Mouse (Mus musculus) heart, adult 2 months (tissue): ENCODE data around the gene Med21. TPM values are rescaled to one million over a fixed set of nuclear protein-coding genes. Genes with fewer than 3 reads are reported as not detected.

Source experiments
- DNase-seq, 2 experiments: peaks; one replicate each; pipeline ENCODE4 v3.0.0; 2021
- H3K27ac ChIP-seq: fragments of 200-600 bp; 2 replicates; pipeline ENCODE4 v1.8.1; 2022
- H3K27me3 ChIP-seq: fragments of 200-500 bp; 2 replicates; pipeline ENCODE4 v1.6.1; 2012; ENCODE audit warnings: mild to moderate bottlenecking, low read length, inconsistent platforms, mixed read lengths; ENCODE audit not compliant: control insufficient read depth, insufficient read depth
- H3K36me3 ChIP-seq: fragments of 200-500 bp; 2 replicates; pipeline ENCODE4 v1.6.1; 2012; ENCODE audit warnings: low read length, inconsistent platforms; ENCODE audit not compliant: control insufficient read depth, insufficient read depth
- H3K4me1 ChIP-seq: fragments of 200-500 bp; 2 replicates; pipeline ENCODE4 v1.6.1; 2011; ENCODE audit warnings: low read length; ENCODE audit not compliant: control insufficient read depth, insufficient read depth
- H3K4me3 ChIP-seq: fragments of 200-600 bp; 2 replicates; pipeline ENCODE4 v1.8.1; 2022
- H3K79me2 ChIP-seq: fragments of 200-500 bp; replicated peaks from 2 replicates; pipeline ENCODE4 v1.6.1; 2012; ENCODE audit warnings: mild to moderate bottlenecking, inconsistent platforms, low read length, moderate library complexity, mixed read lengths; ENCODE audit not compliant: control insufficient read depth, insufficient read depth
- H3K9ac ChIP-seq: fragments of 200-500 bp; 2 replicates; pipeline ENCODE4 v1.6.1; 2012; ENCODE audit warnings: low read depth, mild to moderate bottlenecking, control low read depth, inconsistent platforms, low read length, mixed read lengths
- CTCF ChIP-seq: fragments of 200-600 bp; IDR thresholded peaks from 2 replicates; pipeline ENCODE4 v1.8.1; 2022; ENCODE audit warnings: antibody characterized with exemption, mild to moderate bottlenecking, moderate library complexity
- EP300 ChIP-seq: fragments of 200-500 bp; IDR thresholded peaks from 2 replicates; pipeline ENCODE4 v1.6.1; 2011; ENCODE audit warnings: low read depth, low read length, control low read depth; ENCODE audit not compliant: insufficient read depth
- POLR2A ChIP-seq: fragments of 200-500 bp; IDR thresholded peaks from 2 replicates; pipeline ENCODE4 v1.6.1; 2011; ENCODE audit warnings: mild to moderate bottlenecking, low read depth, low read length, control low read depth; ENCODE audit not compliant: insufficient read depth
- WGBS: fragments of 180-500 bp; shearing (Covaris S2); methylation state at CpG from one replicate; pipeline ENCODE4 v1.1.7; 2018; 5-methylcytosine and 5-hydroxymethylcytosine counted together
- intact Hi-C: fragments of 180-260 bp; cut with DNase I; formaldehyde crosslinking; loops from one replicate; pipeline ENCODE4 v1.15.1; 2025
- long read RNA-seq: library from polyadenylated mRNA; stranded (forward); transcript quantifications from one replicate; pipeline ENCODE4 v2.0.0, GENCODE M21; 2021
- polyA plus RNA-seq: library from polyadenylated mRNA; depleted of rRNA; stranded (reverse); fragments of >200 nt; gene quantifications from 2 replicates; pipeline ENCODE4 v1.2.3, GENCODE M21; 2012; rRNA removed
- total RNA-seq, 2 experiments: library from RNA; stranded (reverse); gene quantifications; 2 replicates each; pipeline ENCODE4 v1.2.3; 2021

The Med21 gene
- total RNA-seq: 10 to 100 TPM; 43.0 to 50.5 TPM
- polyA plus RNA-seq: 39.4 and 77.7 TPM in 2 replicates
- long read RNA-seq, transcript Med21-201 (4 exons, 814 nt): major isoform, 26 of 28 reads
- long read RNA-seq, partial matches to known transcripts: 0 of 28 reads
- long read RNA-seq, other reads (novel, unspliced or antisense): 2 of 28 reads

- peak within 1 kb of the TSS; percentile 93 for H3K27ac ChIP-seq
- no peaks in the 10 kb centered on the region for H3K27me3 ChIP-seq
- WGBS: under 1% methylated on average over 60 of the region's 60 CpGs
- peak; percentile 97 to 98 for DNase-seq
- intact Hi-C loops: loop anchor here (2.0 to 5.0 kb wide), 2 partner anchors 66 to 80 kb away; partner anchors contain the start of genes Fgfr1op2, Ints13 and Stk38l
- peak within 1 kb of the TSS; percentile 83 for H3K9ac ChIP-seq
- TF ChIP-seq CTCF (peak; percentile 41), POLR2A (peak; percentile 99), EP300 (peak; percentile 78; the same call in 1 of the 2 replicates)
- peak within 1 kb of the TSS; percentile 87 for H3K4me3 ChIP-seq
- peaks cover 3% of the 10 kb centered on the region for H3K4me1 ChIP-seq
- H3K79me2 ChIP-seq: no peaks in the 10 kb centered on the region
- no peaks in the 10 kb centered on the region; the same call in 1 of the 2 replicates for H3K36me3 ChIP-seq
These were observed at the start of gene Med21, which contains the start of gene Tm7sf3 for GRCm38 (mm10) chr6:146642276-146643183. Med21 (plus strand) TSS chr6:146642547. Tm7sf3 (minus strand) TSS chr6:146642824.

GRCm38 (mm10) chr6:146602601-146603000 lies 39.7 kb upstream of the Med21 start:
- DNase-seq: no peak
- no peak for TF ChIP-seq EP300
- TF ChIP-seq CTCF: no peak
- TF ChIP-seq POLR2A: no peak
- H3K27me3 ChIP-seq: no peaks in the 10 kb centered on the region
- H3K36me3 ChIP-seq: no peaks in the 10 kb centered on the region
- intact Hi-C loops: no loop called here
- H3K4me1 ChIP-seq: no peaks in the 10 kb centered on the region
- H3K9ac ChIP-seq: no peak overlapping the region
- H3K27ac ChIP-seq: no peak overlapping the region
- H3K79me2 ChIP-seq: no peaks in the 10 kb centered on the region
- 82% methylated on average over 4 of the region's 4 CpGs for WGBS
- H3K4me3 ChIP-seq: no peak overlapping the region

GRCm38 (mm10) chr6:146603651-146604050 lies 38.7 kb upstream of the Med21 start:
- Histone ChIP-seq H3K36me3 (no peaks in the 10 kb centered on the region), H3K79me2 (no peaks in the 10 kb centered on the region), H3K4me3 (no peak overlapping the region), H3K27me3 (no peaks in the 10 kb centered on the region), H3K4me1 (no peaks in the 10 kb centered on the region), H3K27ac (no peak overlapping the region), H3K9ac (no peak overlapping the region)
- WGBS: 70% methylated on average over 10 of the region's 10 CpGs
- TF ChIP-seq EP300 (no peak), CTCF (no peak), POLR2A (no peak)
- no peak for DNase-seq
- intact Hi-C loops: no loop called here

GRCm38 (mm10) chr6:146611385-146611784 lies 31.0 kb upstream of the Med21 start:
- no peak for DNase-seq
- WGBS: 91% methylated on average over 6 of the region's 6 CpGs
- H3K4me3 ChIP-seq: no peak overlapping the region
- H3K9ac ChIP-seq: no peak overlapping the region
- intact Hi-C loops: no loop called here
- no peaks in the 10 kb centered on the region for H3K79me2 ChIP-seq
- no peak overlapping the region for H3K27ac ChIP-seq
- no peaks in the 10 kb centered on the region for H3K4me1 ChIP-seq
- H3K27me3 ChIP-seq: no peaks in the 10 kb centered on the region
- H3K36me3 ChIP-seq: no peaks in the 10 kb centered on the region
- TF ChIP-seq EP300 (no peak), CTCF (no peak)

- 90% methylated on average over 7 of the region's 7 CpGs for WGBS
- Histone ChIP-seq H3K27me3 (no peaks in the 10 kb centered on the region), H3K9ac (no peak overlapping the region), H3K79me2 (no peaks in the 10 kb centered on the region), H3K4me3 (no peak overlapping the region), H3K4me1 (no peaks in the 10 kb centered on the region), H3K27ac (no peak overlapping the region), H3K36me3 (no peaks in the 10 kb centered on the region)
- no peak for DNase-seq
- intact Hi-C loops: no loop called here
- TF ChIP-seq POLR2A: no peak
- TF ChIP-seq CTCF: no peak
- no peak for TF ChIP-seq EP300
These were observed 30.4 kb upstream of the Med21 start for GRCm38 (mm10) chr6:146611897-146612296.

DNA sequence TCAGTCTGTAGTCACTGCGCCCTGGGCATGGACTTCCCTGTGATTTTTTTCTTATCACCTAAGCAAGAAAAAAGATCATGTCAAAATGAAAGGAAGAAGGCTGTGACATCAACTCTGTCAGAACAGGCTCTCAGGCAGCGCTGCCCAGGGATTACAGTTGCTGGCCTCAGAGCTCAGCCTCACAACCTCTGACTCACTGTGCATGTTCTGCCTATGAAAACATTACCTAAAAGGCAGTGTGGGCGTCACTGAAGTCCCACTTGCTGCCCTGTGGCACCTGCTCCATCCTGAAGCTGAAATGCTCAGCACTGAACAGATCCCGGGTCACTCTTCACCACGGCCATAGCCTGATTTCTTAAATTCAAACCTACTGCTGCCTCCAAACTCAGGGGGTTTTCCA lies 29.6 kb upstream of the Med21 start:
- H3K36me3 ChIP-seq: no peaks in the 10 kb centered on the region
- H3K4me3 ChIP-seq: no peak overlapping the region
- no peak overlapping the region for H3K9ac ChIP-seq
- WGBS: 89% methylated on average over 5 of the region's 5 CpGs
- no peaks in the 10 kb centered on the region for H3K4me1 ChIP-seq
- intact Hi-C loops: no loop called here
- no peak for DNase-seq
- H3K27me3 ChIP-seq: no peaks in the 10 kb centered on the region
- no peak overlapping the region for H3K27ac ChIP-seq
- no peaks in the 10 kb centered on the region for H3K79me2 ChIP-seq
- no peak for TF ChIP-seq CTCF
- no peak for TF ChIP-seq EP300
- no peak for TF ChIP-seq POLR2A
